Comparison of ENCODE assay signal across 20 mouse cellular contexts in genomic region chr4:142163862-142164261, GRCm38 (mm10).
DNase-seq lines count a peak whose midpoint lies in the region; ATAC-seq and TF ChIP-seq lines count a peak whose summit lies in the region.
"Had no signal": no experiment of that assay in that cellular context is flagged by ENCODE, and none has a peak within 500 bp of the region (broad histone marks: within the 10 kb centered on the region; RNA-seq: fewer than 3 reads in every experiment).

No protein-coding gene starts in this region.

- DNase-seq in hindbrain, embryonic 10.5 days (ENCODE audit: low spot score), result no peak
- DNase-seq in lung, postnatal 10 days, result no peak
- peak; percentile 71 for DNase-seq in stomach, postnatal 0 days (ENCODE audit: low spot score)
- DNase-seq in layer of hippocampus, adult 9-11 months, result no peak
- DNase-seq: cerebellum, adult 9-10 months; heart, adult 18-20 months; heart, postnatal 10 days; kidney, adult 18-20 months; midbrain, embryonic 14.5 days; retina, postnatal 1 day; thymus, adult 2 months had no signal

- peaks cover 20% of the 10 kb centered on the region for H3K36me3 ChIP-seq in hindbrain, embryonic 10.5 days
- H3K36me3 ChIP-seq in hindbrain, embryonic 16.5 days (ENCODE audit: control insufficient read depth, insufficient read depth, low read length), result no peaks in the 10 kb centered on the region
- H3K36me3 ChIP-seq in lung, embryonic 15.5 days, result no peaks in the 10 kb centered on the region
- H3K36me3 ChIP-seq in embryonic facial prominence, embryonic 13.5 days, result peaks cover 15% of the 10 kb centered on the region; the same call in 1 of the 2 replicates
- no peaks in the 10 kb centered on the region for H3K36me3 ChIP-seq in stomach, postnatal 0 days (ENCODE audit: control insufficient read depth, insufficient read depth, low read length)
- H3K36me3 ChIP-seq: G1E; liver, embryonic 15.5 days had no signal

- H3K4me2 ChIP-seq in hindbrain, embryonic 16.5 days (ENCODE audit: low read length), result no peak overlapping the region
- H3K4me2 ChIP-seq in lung, embryonic 15.5 days, result no peak overlapping the region
- no peak overlapping the region for H3K4me2 ChIP-seq in embryonic facial prominence, embryonic 13.5 days
- no peak overlapping the region for H3K4me2 ChIP-seq in stomach, postnatal 0 days (replicated peaks; ENCODE audit: low read depth)
- H3K4me2 ChIP-seq: hindbrain, embryonic 13.5 days; liver, embryonic 15.5 days had no signal

- WGBS in hindbrain, embryonic 10.5 days, result 43% methylated on average over 3 of the region's 3 CpGs
- 64% methylated on average over 3 of the region's 3 CpGs for WGBS in hindbrain, embryonic 16.5 days
- 26% methylated on average over 3 of the region's 3 CpGs for whole genome bisulfite sequencing in lung, embryonic 15.5 days
- 23% methylated on average over 3 of the region's 3 CpGs for WGBS in embryonic facial prominence, embryonic 13.5 days
- 27% methylated on average over 3 of the region's 3 CpGs for WGBS in stomach, postnatal 0 days

- TF ChIP-seq CTCF in stomach, postnatal 0 days (IDR thresholded peaks at IDR 0.05; ENCODE audit: low read depth), result no peak

- H3K9me3 ChIP-seq in hindbrain, embryonic 10.5 days, result peaks cover 18% of the 10 kb centered on the region; the same call in 1 of the 2 replicates
- H3K9me3 ChIP-seq in hindbrain, embryonic 16.5 days (ENCODE audit: control insufficient read depth, low read length), result peaks cover 7% of the 10 kb centered on the region
- no peaks in the 10 kb centered on the region for H3K9me3 ChIP-seq in lung, embryonic 15.5 days
- H3K9me3 ChIP-seq in embryonic facial prominence, embryonic 13.5 days, result peaks cover 3% of the 10 kb centered on the region; the same call in 1 of the 2 replicates
- no peaks in the 10 kb centered on the region for H3K9me3 ChIP-seq in stomach, postnatal 0 days (ENCODE audit: control insufficient read depth, low read length)
- H3K9me3 ChIP-seq: liver, embryonic 15.5 days had no signal

- peak overlapping the region; percentile 36; the same call in 1 of the 2 replicates for H3K27ac ChIP-seq in hindbrain, embryonic 10.5 days
- H3K27ac ChIP-seq in hindbrain, embryonic 16.5 days (ENCODE audit: low read depth, low read length), result no peak overlapping the region
- peak overlapping the region; percentile 29; the same call in 1 of the 2 replicates for H3K27ac ChIP-seq in lung, embryonic 15.5 days
- peak overlapping the region; percentile 60 for H3K27ac ChIP-seq in embryonic facial prominence, embryonic 13.5 days
- peak overlapping the region; percentile 24; the same call in 1 of the 2 replicates for H3K27ac ChIP-seq in stomach, postnatal 0 days (replicated peaks)
- H3K27ac ChIP-seq: hindbrain, embryonic 13.5 days; left cerebral cortex, adult 2 months; liver, embryonic 15.5 days had no signal

- no peak for TF ChIP-seq EP300 in stomach, postnatal 0 days (optimal IDR thresholded peaks at IDR 0.05)

- no peak overlapping the region for H3K9ac ChIP-seq in hindbrain, embryonic 16.5 days (ENCODE audit: low read depth, low read length)
- H3K9ac ChIP-seq in lung, embryonic 15.5 days, result no peak overlapping the region
- H3K9ac ChIP-seq in embryonic facial prominence, embryonic 13.5 days, result peak overlapping the region; percentile 16; the same call in 1 of the 2 replicates
- no peak overlapping the region for H3K9ac ChIP-seq in stomach, postnatal 0 days (ENCODE audit: low read length)
- H3K9ac ChIP-seq: hindbrain, embryonic 13.5 days; liver, embryonic 15.5 days had no signal

- no peak for ATAC-seq in hindbrain, embryonic 16.5 days
- no peak for ATAC-seq in lung, embryonic 15.5 days (ENCODE audit: borderline replicate concordance, extremely low read depth, low FRiP score, low TSS enrichment)
- no peak for ATAC-seq in embryonic facial prominence, embryonic 13.5 days (ENCODE audit: insufficient number of reproducible peaks, insufficient read depth, low FRiP score, low TSS enrichment, low read depth)
- ATAC-seq in stomach, postnatal 0 days (ENCODE audit: low FRiP score, low TSS enrichment), result peak; percentile 70
- ATAC-seq: forebrain, embryonic 16.5 days had no signal

- no peak overlapping the region for H3K4me3 ChIP-seq in hindbrain, embryonic 10.5 days
- H3K4me3 ChIP-seq in hindbrain, embryonic 16.5 days (ENCODE audit: low read length), result no peak overlapping the region
- H3K4me3 ChIP-seq in lung, embryonic 15.5 days, result no peak overlapping the region
- H3K4me3 ChIP-seq in embryonic facial prominence, embryonic 13.5 days, result no peak overlapping the region
- H3K4me3 ChIP-seq in stomach, postnatal 0 days (ENCODE audit: low read depth, low read length), result no peak overlapping the region
- H3K4me3 ChIP-seq: hindbrain, embryonic 13.5 days; left cerebral cortex, adult 2 months; liver, embryonic 15.5 days; myocyte had no signal

- H3K4me1 ChIP-seq in hindbrain, embryonic 10.5 days (replicated peaks), result peaks cover 50% of the 10 kb centered on the region
- peaks cover 9% of the 10 kb centered on the region for H3K4me1 ChIP-seq in hindbrain, embryonic 16.5 days (ENCODE audit: control insufficient read depth, insufficient read depth, low read depth, low read length)
- peaks cover 43% of the 10 kb centered on the region for H3K4me1 ChIP-seq in lung, embryonic 15.5 days
- peaks cover 27% of the 10 kb centered on the region for H3K4me1 ChIP-seq in embryonic facial prominence, embryonic 13.5 days
- peaks cover 3% of the 10 kb centered on the region for H3K4me1 ChIP-seq in stomach, postnatal 0 days (replicated peaks; ENCODE audit: control insufficient read depth, insufficient read depth)

- H3K27me3 ChIP-seq in hindbrain, embryonic 10.5 days (ENCODE audit: insufficient read depth, poor library complexity, severe bottlenecking), result no peaks in the 10 kb centered on the region
- no peaks in the 10 kb centered on the region for H3K27me3 ChIP-seq in hindbrain, embryonic 16.5 days (replicated peaks; ENCODE audit: control insufficient read depth, insufficient read depth, low read length)
- no peaks in the 10 kb centered on the region for H3K27me3 ChIP-seq in lung, embryonic 15.5 days
- H3K27me3 ChIP-seq in embryonic facial prominence, embryonic 13.5 days, result no peaks in the 10 kb centered on the region
- H3K27me3 ChIP-seq in stomach, postnatal 0 days (ENCODE audit: control insufficient read depth, insufficient read depth, low read length), result no peaks in the 10 kb centered on the region
- H3K27me3 ChIP-seq: hindbrain, embryonic 13.5 days; liver, embryonic 15.5 days had no signal
